Mouse (Mus musculus) liver, embryonic 14.5 days (tissue): ENCODE measurements at regions not wholly inside any gene's neighbourhood (a gene's known extent, or its start where the extent isn't known, plus 50 kb on each side); places are given as distances from the start of the nearest gene placed in this dataset.

Experiments used
- ATAC-seq: fragments of 200-750 bp; cut with Nextera tagmentation; 2 replicates; pipeline ENCODE4 v1.8.0; 2017; ENCODE audit warnings: moderate number of reproducible peaks, mild to moderate bottlenecking, moderate library complexity; ENCODE audit not compliant: insufficient read depth
- DNase-seq, 3 experiments: peaks; one replicate each; pipeline ENCODE4 v3.0.0-alpha.2; 2012 to 2013; ENCODE audit warnings: low read depth in 3 of 3, low spot score in 3 of 3
- H3K27ac ChIP-seq: fragments of 300-500 bp; sonication (generic); 2 replicates; pipeline ENCODE4 v1.5.1; 2014; ENCODE audit warnings: moderate library complexity, mild to moderate bottlenecking, control low read depth, inconsistent platforms
- H3K27me3 ChIP-seq: fragments of 300-500 bp; sonication (generic); 2 replicates; pipeline ENCODE4 v1.6.1; 2014; ENCODE audit warnings: mild to moderate bottlenecking, low read length, moderate library complexity; ENCODE audit not compliant: control insufficient read depth, insufficient read depth
- H3K36me3 ChIP-seq: fragments of 300-500 bp; sonication (generic); replicated peaks from 2 replicates; pipeline ENCODE4 v1.6.1; 2014; ENCODE audit warnings: low read depth; ENCODE audit not compliant: control insufficient read depth, insufficient read depth
- H3K4me1 ChIP-seq, 2 experiments: fragments of 200-500 bp in 1 of 2; fragments of 300-500 bp in 1 of 2; sonication (generic) in 1 of 2; replicated peaks; 2 replicates each; pipeline ENCODE4 v1.6.1; 2012 to 2014; ENCODE audit warnings: antibody characterized with exemption in 1 of 2, inconsistent platforms in 1 of 2, low read length in 1 of 2; ENCODE audit not compliant: control insufficient read depth in 2 of 2, insufficient read depth in 2 of 2
- H3K4me2 ChIP-seq: fragments of 300-500 bp; sonication (generic); 2 replicates; pipeline ENCODE4 v1.6.1; 2014; ENCODE audit warnings: low read depth, mild to moderate bottlenecking, control low read depth, moderate library complexity
- H3K4me3 ChIP-seq, 2 experiments: fragments of 200-500 bp in 1 of 2; fragments of 300-500 bp in 1 of 2; sonication (generic) in 1 of 2; 2 replicates each; pipeline ENCODE4 v1.5.1; 2012 to 2014; ENCODE audit warnings: low read depth in 2 of 2, low read length in 2 of 2, mild to moderate bottlenecking in 2 of 2, control low read depth in 1 of 2, inconsistent platforms in 1 of 2, moderate library complexity in 1 of 2; ENCODE audit not compliant: insufficient read depth in 1 of 2
- H3K9ac ChIP-seq: fragments of 300-500 bp; sonication (generic); replicated peaks from 2 replicates; pipeline ENCODE4 v1.6.1; 2014; ENCODE audit warnings: mild to moderate bottlenecking, control low read depth, moderate library complexity
- H3K9me3 ChIP-seq: fragments of 300-500 bp; sonication (generic); 2 replicates; pipeline ENCODE4 v1.6.1; 2016; ENCODE audit warnings: low read length, mixed read lengths; ENCODE audit not compliant: control insufficient read depth
- CTCF ChIP-seq: IDR thresholded peaks from 2 replicates; pipeline ENCODE4 v1.5.1; 2016; ENCODE audit warnings: antibody characterized with exemption, low read depth, control low read depth
- EP300 ChIP-seq: IDR thresholded peaks from 2 replicates; pipeline ENCODE4 v1.6.1; 2016; ENCODE audit warnings: antibody characterized with exemption, low read depth
- WGBS: fragments of 180-500 bp; shearing (Covaris S2); extraction: QIAGEN DNeasy Blood & Tissue Kit; methylation state at CpG from one replicate; pipeline ENCODE4 v1.1.7; 2014; ENCODE audit not compliant: insufficient replicate concordance; 5-methylcytosine and 5-hydroxymethylcytosine counted together

GRCm38 (mm10) chr1:98158969-98159368 lies 63.5 kb upstream of the Pam start:
- TF ChIP-seq EP300 = no peak
- TF ChIP-seq CTCF = no peak
- Histone ChIP-seq H3K9ac (no peak overlapping the region), H3K27me3 (no peaks in the 10 kb centered on the region), H3K4me3 (no peak overlapping the region), H3K27ac (no peak overlapping the region), H3K4me1 (no peaks in the 10 kb centered on the region), H3K9me3 (no peaks in the 10 kb centered on the region), H3K36me3 (no peaks in the 10 kb centered on the region), H3K4me2 (no peak overlapping the region)
- DNase-seq (no peak), ATAC-seq (no peak)
- WGBS = 49% methylated on average over 2 of the region's 2 CpGs

- no peaks in the 10 kb centered on the region for H3K27me3 ChIP-seq
- H3K4me3 ChIP-seq = no peak overlapping the region
- H3K9me3 ChIP-seq = no peaks in the 10 kb centered on the region
- TF ChIP-seq EP300 (no peak), CTCF (no peak)
- no peaks in the 10 kb centered on the region for H3K4me1 ChIP-seq
- H3K27ac ChIP-seq = no peak overlapping the region
- 56% methylated on average over 3 of the region's 3 CpGs for WGBS
- ATAC-seq (no peak), DNase-seq (no peak)
- H3K36me3 ChIP-seq = no peaks in the 10 kb centered on the region
- H3K4me2 ChIP-seq = no peak overlapping the region
- H3K9ac ChIP-seq = no peak overlapping the region
Measured at GRCm38 (mm10) chr1:98147361-98147760, 51.9 kb upstream of the Pam start.
